Mouse (Mus musculus): Measurements from ENCODE around the gene Dctpp1. TPM values are rescaled to one million over a fixed set of nuclear protein-coding genes. Genes with fewer than 3 reads are reported as not detected.

Gene Dctpp1
- 184 and 197 TPM in 2 replicates for polyA plus RNA-seq (2014; fragmentation: Nextera tagmentation; extraction: Ambion mirVana)

GRCm38 (mm10) chr7:127260309-127261111, at the start of gene Dctpp1:
Gene Dctpp1, minus strand, starts transcription at chr7:127260709.
- ATAC-seq (replicated peaks; ENCODE audit: insufficient number of reproducible peaks, low FRiP score, low TSS enrichment): peak; percentile 97
- under 1% methylated on average over 50 of the region's 50 CpGs for WGBS (ENCODE audit: insufficient replicate concordance)
- peak within 1 kb of the TSS; percentile 77 for H3K9ac ChIP-seq (ENCODE audit: low read depth, low read length)
- H3K4me3 ChIP-seq (ENCODE audit: low read depth, low read length): peak within 1 kb of the TSS; percentile 74
- H3K4me1 ChIP-seq (ENCODE audit: control insufficient read depth, insufficient read depth, low read length): peaks cover 7% of the 10 kb centered on the region; the same call in 1 of the 2 replicates
- H3K27me3 ChIP-seq (ENCODE audit: control insufficient read depth, insufficient read depth, low read length): no peaks in the 10 kb centered on the region
- peak within 1 kb of the TSS; percentile 86 for H3K4me2 ChIP-seq
- H3K36me3 ChIP-seq (ENCODE audit: control insufficient read depth, insufficient read depth, low read length): no peaks in the 10 kb centered on the region; the same call in 1 of the 2 replicates
- no peak within 1 kb of the TSS for H3K27ac ChIP-seq (ENCODE audit: low read depth, low read length)
- H3K9me3 ChIP-seq (replicated peaks; ENCODE audit: control insufficient read depth, low read length): no peaks in the 10 kb centered on the region

DNA sequence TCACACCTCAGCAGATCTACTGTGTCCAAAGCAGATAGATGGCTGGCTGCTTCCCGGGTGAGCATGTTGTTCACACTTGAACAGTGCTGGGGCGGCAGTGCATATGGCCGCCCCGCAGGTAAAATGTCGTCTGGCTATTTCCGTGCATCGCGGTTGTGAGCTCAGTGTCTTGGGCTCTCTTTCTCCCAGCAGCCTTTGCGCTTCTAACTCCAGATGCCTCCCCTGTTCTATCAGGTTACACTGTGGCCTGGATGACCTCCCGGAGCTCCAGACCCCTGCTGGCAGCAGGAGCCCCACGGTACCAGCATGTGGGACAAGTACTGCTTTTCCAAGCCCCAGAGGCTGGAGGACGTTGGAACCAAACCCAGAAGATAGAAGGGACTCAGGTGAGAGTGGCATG, 49.4 kb upstream of the Dctpp1 start:
- Histone ChIP-seq H3K27ac (ENCODE audit: low read depth, low read length) (no peak overlapping the region), H3K9me3 (replicated peaks; ENCODE audit: control insufficient read depth, low read length) (no peaks in the 10 kb centered on the region), H3K4me2 (no peak overlapping the region), H3K36me3 (ENCODE audit: control insufficient read depth, insufficient read depth, low read length) (no peaks in the 10 kb centered on the region), H3K9ac (ENCODE audit: low read depth, low read length) (no peak overlapping the region), H3K27me3 (ENCODE audit: control insufficient read depth, insufficient read depth, low read length) (no peaks in the 10 kb centered on the region), H3K4me3 (ENCODE audit: low read depth, low read length) (no peak overlapping the region), H3K4me1 (ENCODE audit: control insufficient read depth, insufficient read depth, low read length) (no peaks in the 10 kb centered on the region)
- WGBS (ENCODE audit: insufficient replicate concordance): 57% methylated on average over 12 of the region's 12 CpGs
- no peak for ATAC-seq (replicated peaks; ENCODE audit: insufficient number of reproducible peaks, low FRiP score, low TSS enrichment)

- H3K4me2 ChIP-seq: no peak overlapping the region
- WGBS (ENCODE audit: insufficient replicate concordance): 69% methylated on average over 4 of the region's 4 CpGs
- no peaks in the 10 kb centered on the region for H3K4me1 ChIP-seq (ENCODE audit: control insufficient read depth, insufficient read depth, low read length)
- H3K27me3 ChIP-seq (ENCODE audit: control insufficient read depth, insufficient read depth, low read length): no peaks in the 10 kb centered on the region
- no peak overlapping the region for H3K9ac ChIP-seq (ENCODE audit: low read depth, low read length)
- H3K4me3 ChIP-seq (ENCODE audit: low read depth, low read length): no peak overlapping the region
- H3K9me3 ChIP-seq (replicated peaks; ENCODE audit: control insufficient read depth, low read length): no peaks in the 10 kb centered on the region
- no peak for ATAC-seq (replicated peaks; ENCODE audit: insufficient number of reproducible peaks, low FRiP score, low TSS enrichment)
- H3K27ac ChIP-seq (ENCODE audit: low read depth, low read length): no peak overlapping the region
- no peaks in the 10 kb centered on the region for H3K36me3 ChIP-seq (ENCODE audit: control insufficient read depth, insufficient read depth, low read length)
These were observed 48.4 kb upstream of the Dctpp1 start for GRCm38 (mm10) chr7:127308887-127309286.

DNA sequence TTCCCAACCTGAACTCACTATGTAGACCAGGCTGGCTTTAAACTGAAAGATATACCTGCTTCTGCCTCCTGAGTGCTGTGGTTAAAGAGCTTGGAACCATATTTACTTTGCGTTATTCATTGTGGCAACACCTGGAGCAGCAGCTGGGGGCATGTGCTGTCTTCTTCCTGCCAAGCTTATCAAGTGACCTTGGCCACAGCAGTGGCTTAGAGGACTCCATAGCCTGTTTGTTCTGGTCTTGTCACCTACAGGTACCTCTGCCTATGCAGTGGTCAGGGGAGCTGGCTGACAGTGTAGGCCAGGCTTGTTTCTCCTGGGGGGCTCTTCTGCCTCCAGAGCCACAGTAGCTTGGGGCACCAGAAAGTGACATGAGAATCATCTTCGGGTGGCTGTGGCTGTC, 47.9 kb upstream of the Dctpp1 start:
- 65% methylated on average over 2 of the region's 2 CpGs for WGBS (ENCODE audit: insufficient replicate concordance)
- Histone ChIP-seq H3K27ac (ENCODE audit: low read depth, low read length) (no peak overlapping the region), H3K4me1 (ENCODE audit: control insufficient read depth, insufficient read depth, low read length) (no peaks in the 10 kb centered on the region), H3K4me2 (no peak overlapping the region), H3K27me3 (ENCODE audit: control insufficient read depth, insufficient read depth, low read length) (no peaks in the 10 kb centered on the region), H3K4me3 (ENCODE audit: low read depth, low read length) (no peak overlapping the region), H3K9me3 (replicated peaks; ENCODE audit: control insufficient read depth, low read length) (no peaks in the 10 kb centered on the region), H3K9ac (ENCODE audit: low read depth, low read length) (no peak overlapping the region), H3K36me3 (ENCODE audit: control insufficient read depth, insufficient read depth, low read length) (no peaks in the 10 kb centered on the region)
- no peak; the same call in 1 of the 2 replicates for ATAC-seq (replicated peaks; ENCODE audit: insufficient number of reproducible peaks, low FRiP score, low TSS enrichment)

GRCm38 (mm10) chr7:127297586-127298193, 37.2 kb upstream of the Dctpp1 start:
- no peaks in the 10 kb centered on the region for H3K4me1 ChIP-seq (ENCODE audit: control insufficient read depth, insufficient read depth, low read length)
- no peak overlapping the region for H3K27ac ChIP-seq (ENCODE audit: low read depth, low read length)
- H3K9me3 ChIP-seq (replicated peaks; ENCODE audit: control insufficient read depth, low read length): no peaks in the 10 kb centered on the region
- H3K4me2 ChIP-seq: no peak overlapping the region
- H3K4me3 ChIP-seq (ENCODE audit: low read depth, low read length): no peak overlapping the region
- ATAC-seq (replicated peaks; ENCODE audit: insufficient number of reproducible peaks, low FRiP score, low TSS enrichment): no peak
- no peak overlapping the region for H3K9ac ChIP-seq (ENCODE audit: low read depth, low read length)
- no peaks in the 10 kb centered on the region for H3K27me3 ChIP-seq (ENCODE audit: control insufficient read depth, insufficient read depth, low read length)
- H3K36me3 ChIP-seq (ENCODE audit: control insufficient read depth, insufficient read depth, low read length): no peaks in the 10 kb centered on the region
- 91% methylated on average over 5 of the region's 5 CpGs for WGBS (ENCODE audit: insufficient replicate concordance)

DNA sequence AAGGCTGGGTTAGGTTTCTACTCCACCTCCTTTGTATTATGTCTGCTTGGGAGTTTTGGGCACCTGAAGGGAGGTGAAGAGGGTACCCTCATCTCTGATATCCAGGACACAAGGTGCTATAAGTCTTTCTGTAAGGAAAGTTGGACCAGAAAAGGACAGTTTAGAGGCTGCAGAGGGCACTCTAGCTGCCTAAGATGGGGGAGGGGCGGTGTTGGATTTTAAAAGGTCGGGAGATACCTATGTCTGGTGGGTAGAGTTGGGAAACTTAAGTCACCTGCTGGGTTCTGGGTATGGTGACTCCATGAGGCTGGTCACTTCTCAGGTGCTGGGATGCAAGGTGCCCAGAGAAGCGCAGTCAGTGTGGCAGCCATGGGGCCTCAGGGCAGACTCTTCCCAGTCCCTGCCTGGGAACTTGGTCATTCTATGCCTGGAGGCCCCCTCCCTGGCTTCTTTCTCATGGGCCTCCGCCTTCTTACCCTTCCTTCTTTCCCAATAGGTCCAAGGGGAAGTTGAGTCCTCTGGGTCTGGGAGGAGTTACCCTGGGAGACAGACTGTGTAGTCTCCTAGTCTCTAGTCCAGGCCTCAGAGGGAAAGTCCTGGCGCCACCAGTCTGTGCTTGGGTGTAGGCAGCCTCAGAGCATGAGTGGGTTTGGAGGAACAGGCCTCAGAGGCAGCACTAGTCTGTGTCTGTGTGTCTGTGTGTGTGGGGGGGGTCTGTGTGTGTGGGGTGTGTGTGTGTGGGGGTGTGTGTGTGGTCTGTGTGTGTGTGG, 36.5 kb upstream of the Dctpp1 start:
- Histone ChIP-seq H3K4me1 (ENCODE audit: control insufficient read depth, insufficient read depth, low read length) (no peaks in the 10 kb centered on the region), H3K4me3 (ENCODE audit: low read depth, low read length) (no peak overlapping the region), H3K9ac (ENCODE audit: low read depth, low read length) (no peak overlapping the region), H3K4me2 (no peak overlapping the region), H3K27ac (ENCODE audit: low read depth, low read length) (no peak overlapping the region), H3K27me3 (ENCODE audit: control insufficient read depth, insufficient read depth, low read length) (no peaks in the 10 kb centered on the region), H3K36me3 (ENCODE audit: control insufficient read depth, insufficient read depth, low read length) (no peaks in the 10 kb centered on the region), H3K9me3 (replicated peaks; ENCODE audit: control insufficient read depth, low read length) (no peaks in the 10 kb centered on the region)
- 80% methylated on average over 5 of the region's 5 CpGs for WGBS (ENCODE audit: insufficient replicate concordance)
- no peak for ATAC-seq (replicated peaks; ENCODE audit: insufficient number of reproducible peaks, low FRiP score, low TSS enrichment)

- 69% methylated on average over 11 of the region's 11 CpGs for WGBS (ENCODE audit: insufficient replicate concordance)
- ATAC-seq (replicated peaks; ENCODE audit: insufficient number of reproducible peaks, low FRiP score, low TSS enrichment): no peak
- H3K4me2 ChIP-seq: no peak within 1 kb of the TSS
- no peaks in the 10 kb centered on the region for H3K9me3 ChIP-seq (replicated peaks; ENCODE audit: control insufficient read depth, low read length)
- H3K9ac ChIP-seq (ENCODE audit: low read depth, low read length): no peak within 1 kb of the TSS
- no peak within 1 kb of the TSS for H3K27ac ChIP-seq (ENCODE audit: low read depth, low read length)
- H3K36me3 ChIP-seq (ENCODE audit: control insufficient read depth, insufficient read depth, low read length): no peaks in the 10 kb centered on the region
- no peaks in the 10 kb centered on the region for H3K27me3 ChIP-seq (ENCODE audit: control insufficient read depth, insufficient read depth, low read length)
- no peak within 1 kb of the TSS for H3K4me3 ChIP-seq (ENCODE audit: low read depth, low read length)
- no peaks in the 10 kb centered on the region for H3K4me1 ChIP-seq (ENCODE audit: control insufficient read depth, insufficient read depth, low read length)
These were observed 35.6 kb upstream of the Dctpp1 start, which contains the start of gene Itgal for GRCm38 (mm10) chr7:127296098-127296497. Gene Itgal, plus strand, starts transcription at chr7:127296260.

- WGBS (ENCODE audit: insufficient replicate concordance): 67% methylated on average over 8 of the region's 8 CpGs
These were observed 29.6 kb upstream of the Dctpp1 start for GRCm38 (mm10) chr7:127290142-127290541.

More at GRCm38 (mm10) chr7:127290142-127290541, 29.6 kb upstream of the Dctpp1 start:
- no peak overlapping the region for H3K27ac ChIP-seq (ENCODE audit: low read depth, low read length)
- ATAC-seq (replicated peaks; ENCODE audit: insufficient number of reproducible peaks, low FRiP score, low TSS enrichment): no peak
- H3K27me3 ChIP-seq (ENCODE audit: control insufficient read depth, insufficient read depth, low read length): no peaks in the 10 kb centered on the region
- H3K9me3 ChIP-seq (replicated peaks; ENCODE audit: control insufficient read depth, low read length): peaks cover 10% of the 10 kb centered on the region
- no peaks in the 10 kb centered on the region for H3K36me3 ChIP-seq (ENCODE audit: control insufficient read depth, insufficient read depth, low read length)
- H3K4me1 ChIP-seq (ENCODE audit: control insufficient read depth, insufficient read depth, low read length): no peaks in the 10 kb centered on the region
- H3K4me3 ChIP-seq (ENCODE audit: low read depth, low read length): no peak overlapping the region
- no peak overlapping the region for H3K9ac ChIP-seq (ENCODE audit: low read depth, low read length)
- no peak overlapping the region for H3K4me2 ChIP-seq
